Mouse (Mus musculus) lung, embryonic 15.5 days (tissue): ENCODE data around the gene Npc2. TPM values are rescaled to one million over a fixed set of nuclear protein-coding genes. Genes with fewer than 3 reads are reported as not detected.

Source experiments
- ATAC-seq: fragments of 200-750 bp; cut with Nextera tagmentation; 2 replicates; pipeline ENCODE4 v1.8.0; 2017; ENCODE audit warnings: moderate number of reproducible peaks, borderline replicate concordance; ENCODE audit not compliant: low FRiP score, low TSS enrichment; ENCODE audit errors: extremely low read depth
- H3K27ac ChIP-seq: fragments of 300-500 bp; sonication (generic); 2 replicates; pipeline ENCODE4 v1.5.1; 2015; ENCODE audit warnings: moderate library complexity, mild to moderate bottlenecking, inconsistent platforms
- H3K27me3 ChIP-seq: fragments of 300-500 bp; sonication (generic); 2 replicates; pipeline ENCODE4 v1.6.1; 2015; ENCODE audit warnings: inconsistent platforms
- H3K36me3 ChIP-seq: fragments of 300-500 bp; sonication (generic); 2 replicates; pipeline ENCODE4 v1.6.1; 2015; ENCODE audit warnings: inconsistent platforms
- H3K4me1 ChIP-seq: fragments of 300-500 bp; sonication (generic); 2 replicates; pipeline ENCODE4 v1.6.1; 2015; ENCODE audit warnings: inconsistent platforms
- H3K4me2 ChIP-seq: fragments of 300-500 bp; sonication (generic); 2 replicates; pipeline ENCODE4 v1.6.1; 2015; ENCODE audit warnings: inconsistent platforms, mild to moderate bottlenecking, moderate library complexity
- H3K4me3 ChIP-seq: fragments of 300-500 bp; sonication (generic); 2 replicates; pipeline ENCODE4 v1.5.1; 2015; ENCODE audit warnings: mild to moderate bottlenecking, inconsistent platforms
- H3K9ac ChIP-seq: fragments of 300-500 bp; sonication (generic); 2 replicates; pipeline ENCODE4 v1.6.1; 2015; ENCODE audit warnings: inconsistent platforms
- H3K9me3 ChIP-seq: fragments of 300-500 bp; sonication (generic); 2 replicates; pipeline ENCODE4 v1.6.1; 2016; ENCODE audit warnings: inconsistent platforms
- WGBS: fragments of 180-500 bp; shearing (Covaris S2); methylation state at CpG from one replicate; pipeline ENCODE4 v1.1.7; 2015; 5-methylcytosine and 5-hydroxymethylcytosine counted together
- polyA plus RNA-seq: library from polyadenylated mRNA; unstranded; fragments of >200 nt; fragmentation: Nextera tagmentation; extraction: Ambion mirVana; gene quantifications from 2 replicates; pipeline ENCODE4 v1.2.1, GENCODE M21; 2015

Npc2 gene
- polyA plus RNA-seq, 1 experiment from 2014 or later = 162 TPM

DNA sequence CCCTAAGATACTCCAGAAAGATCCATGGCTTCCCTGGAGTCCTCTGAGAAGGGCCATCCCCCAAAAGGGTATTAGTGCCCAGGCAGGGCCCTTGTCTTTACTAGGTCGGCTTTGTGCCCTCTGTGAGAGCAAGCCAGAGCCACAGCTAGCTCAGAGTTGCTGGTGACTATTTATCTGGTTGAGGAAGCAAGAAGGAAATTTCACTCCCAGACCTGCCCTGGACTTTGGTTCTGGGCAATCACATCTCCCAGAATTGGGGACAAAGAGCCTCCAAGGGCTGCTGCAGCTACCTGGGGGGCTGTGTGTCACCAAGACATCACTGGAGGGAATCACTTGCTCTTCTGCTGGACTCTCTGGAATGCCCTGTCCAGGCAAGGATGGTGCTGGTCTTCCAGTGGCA is 33.1 kb upstream of the Npc2 start:
- Histone ChIP-seq H3K27ac (peak overlapping the region; percentile 91), H3K4me1 (peaks cover 33% of the 10 kb centered on the region), H3K9me3 (no peaks in the 10 kb centered on the region), H3K36me3 (no peaks in the 10 kb centered on the region), H3K4me2 (no peak overlapping the region), H3K27me3 (no peaks in the 10 kb centered on the region), H3K9ac (no peak overlapping the region), H3K4me3 (no peak overlapping the region)
- 74% methylated on average over 1 of the region's 1 CpGs for WGBS
- peak; percentile 5; the same call in 1 of the 2 replicates for ATAC-seq

DNA sequence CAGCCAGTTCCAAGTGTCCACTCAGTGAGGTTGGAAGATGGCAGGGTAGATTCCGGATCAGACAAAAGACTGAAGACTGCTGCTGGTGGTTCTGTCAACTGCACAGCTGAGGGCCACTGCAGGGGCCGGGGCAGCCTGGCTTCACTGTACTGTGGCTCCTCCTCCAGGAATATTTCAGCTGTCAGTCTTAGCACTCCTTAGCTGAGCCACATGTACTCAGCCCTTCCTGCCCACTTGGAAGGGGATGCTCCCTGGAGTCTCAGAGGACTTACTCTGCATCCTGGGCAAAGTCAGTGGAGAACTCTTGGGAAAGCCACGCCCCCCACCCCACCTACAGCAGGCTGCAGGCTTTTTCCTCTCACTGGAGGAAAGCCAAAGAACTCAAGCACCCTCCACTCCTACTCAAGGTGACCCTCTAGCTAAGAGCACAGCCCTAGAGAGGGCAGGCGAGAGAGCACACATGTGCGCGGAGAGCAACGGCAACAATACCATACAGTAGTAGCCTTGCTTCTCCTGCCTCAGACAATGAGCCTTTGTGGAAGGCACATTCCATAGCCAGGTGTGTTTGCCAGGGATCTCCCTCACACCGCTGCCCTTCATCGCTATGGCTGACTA is 32.4 kb upstream of the Npc2 start:
- Histone ChIP-seq H3K27me3 (no peaks in the 10 kb centered on the region), H3K4me3 (no peak overlapping the region), H3K9me3 (no peaks in the 10 kb centered on the region), H3K4me2 (no peak overlapping the region), H3K4me1 (peaks cover 38% of the 10 kb centered on the region), H3K36me3 (no peaks in the 10 kb centered on the region), H3K9ac (no peak overlapping the region), H3K27ac (peak overlapping the region; percentile 91)
- 49% methylated on average over 9 of the region's 9 CpGs for WGBS
- peak; percentile 93 for ATAC-seq

DNA sequence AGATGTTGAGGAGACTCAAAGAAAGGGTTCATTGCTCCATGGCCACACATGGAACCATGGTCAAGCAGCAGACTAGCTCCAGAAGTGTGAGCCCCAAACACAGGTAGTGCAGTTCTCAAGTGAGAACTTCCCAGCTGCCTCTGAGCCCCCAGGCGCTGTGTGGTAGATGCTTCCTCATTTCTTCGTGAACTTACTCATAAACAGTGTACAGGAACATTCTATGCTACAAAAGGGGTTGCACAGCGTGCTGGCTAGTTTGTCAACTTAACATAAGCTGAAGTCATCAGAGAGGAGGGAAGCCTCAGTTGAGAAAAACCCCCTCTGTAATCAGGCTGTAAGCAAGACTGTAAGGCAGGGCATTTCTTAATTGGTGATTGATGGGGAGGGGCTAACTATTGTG is 29.7 kb upstream of the Npc2 start:
- WGBS = 88% methylated on average over 3 of the region's 3 CpGs
- H3K4me3 ChIP-seq = no peak overlapping the region
- H3K36me3 ChIP-seq = no peaks in the 10 kb centered on the region
- ATAC-seq = no peak
- no peak overlapping the region for H3K9ac ChIP-seq
- H3K4me2 ChIP-seq = no peak overlapping the region
- peak overlapping the region; percentile 38; the same call in 1 of the 2 replicates for H3K27ac ChIP-seq
- H3K9me3 ChIP-seq = no peaks in the 10 kb centered on the region
- peaks cover 38% of the 10 kb centered on the region for H3K4me1 ChIP-seq
- H3K27me3 ChIP-seq = no peaks in the 10 kb centered on the region

DNA sequence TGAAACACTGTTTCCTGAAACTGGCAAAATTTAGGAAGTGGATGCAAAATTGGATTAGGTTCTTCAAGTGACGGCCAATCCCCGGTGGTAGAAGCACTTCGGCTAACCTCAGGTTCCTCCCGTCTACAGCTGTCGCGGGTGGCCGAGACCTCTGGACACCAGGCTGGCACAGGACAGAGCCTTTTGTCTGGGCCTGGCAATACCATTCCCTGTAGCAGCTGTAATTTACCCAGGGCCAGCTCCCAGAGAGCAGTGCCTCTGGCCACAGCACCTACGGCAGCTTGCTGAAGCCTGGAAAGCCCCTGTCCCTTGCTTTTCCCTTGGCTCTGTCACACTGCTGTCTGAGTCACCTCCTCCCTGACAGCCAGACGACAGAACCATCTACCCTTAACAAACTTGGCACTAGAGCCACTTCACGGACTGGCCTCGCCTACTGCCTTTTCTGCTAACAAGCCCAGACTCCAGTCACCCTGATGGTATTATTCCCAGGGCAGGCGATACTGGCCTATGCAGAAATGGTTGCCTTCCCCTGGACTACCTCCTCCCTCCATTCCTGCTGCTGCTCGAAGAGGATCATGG is 28.7 kb upstream of the Npc2 start:
- Histone ChIP-seq H3K27ac (peak overlapping the region; percentile 38), H3K9ac (no peak overlapping the region), H3K36me3 (no peaks in the 10 kb centered on the region), H3K27me3 (no peaks in the 10 kb centered on the region), H3K4me1 (peaks cover 28% of the 10 kb centered on the region), H3K4me3 (no peak overlapping the region), H3K9me3 (no peaks in the 10 kb centered on the region), H3K4me2 (no peak overlapping the region)
- ATAC-seq = no peak
- 74% methylated on average over 13 of the region's 13 CpGs for WGBS

DNA sequence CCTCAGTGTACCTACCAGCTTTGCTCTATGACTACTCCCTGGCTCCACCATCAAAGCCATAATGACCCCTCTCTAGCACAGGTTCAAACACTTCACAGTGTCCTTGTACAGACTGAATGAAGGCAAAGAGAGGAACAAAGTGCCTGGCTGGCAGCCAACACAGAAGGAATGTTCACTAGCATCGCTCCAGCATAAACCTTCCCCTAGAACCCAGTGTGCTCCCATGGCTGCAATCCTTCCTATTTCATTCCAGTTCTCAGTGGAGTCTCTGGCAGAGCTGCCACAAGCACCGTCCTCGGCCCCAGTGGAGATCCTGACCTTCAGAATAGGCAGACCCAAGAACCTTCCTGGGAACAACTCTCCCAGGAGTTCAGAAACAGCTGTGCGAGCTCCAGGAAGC is 27.5 kb upstream of the Npc2 start:
- no peaks in the 10 kb centered on the region for H3K9me3 ChIP-seq
- 25% methylated on average over 4 of the region's 4 CpGs for WGBS

GRCm38 (mm10) chr12:84799086-84799485 is 26.1 kb upstream of the Npc2 start:
- Histone ChIP-seq H3K4me2 (no peak overlapping the region), H3K27me3 (no peaks in the 10 kb centered on the region)
- ATAC-seq = no peak

More for the DNA sequence above, 27.5 kb upstream of the Npc2 start:
- peak; percentile 50 for ATAC-seq
- Histone ChIP-seq H3K36me3 (no peaks in the 10 kb centered on the region), H3K4me2 (no peak overlapping the region), H3K4me3 (no peak overlapping the region), H3K27me3 (no peaks in the 10 kb centered on the region), H3K27ac (peak overlapping the region; percentile 85), H3K9ac (no peak overlapping the region), H3K4me1 (peaks cover 21% of the 10 kb centered on the region)

DNA sequence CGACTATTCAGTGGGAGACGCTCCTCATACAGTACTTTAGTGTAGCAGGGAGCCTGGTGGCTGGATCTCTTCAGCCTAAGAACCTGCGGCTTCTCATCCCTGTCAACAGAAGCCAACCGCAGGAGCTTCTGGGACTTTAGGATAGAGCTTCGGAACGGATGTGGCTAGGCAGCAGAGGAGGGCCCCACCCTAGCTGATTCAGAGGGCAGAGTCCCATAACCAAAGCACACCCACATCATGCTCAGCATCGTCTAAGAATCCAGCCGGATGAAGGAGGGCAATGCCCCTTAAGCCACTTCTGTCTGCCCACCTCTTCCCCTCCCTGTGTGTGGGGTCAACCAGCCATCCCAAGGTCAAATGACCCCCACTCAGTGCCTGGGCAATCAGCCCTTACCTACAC is 21.7 kb upstream of the Npc2 start:
- no peaks in the 10 kb centered on the region for H3K27me3 ChIP-seq

More at GRCm38 (mm10) chr12:84799086-84799485, 26.1 kb upstream of the Npc2 start:
- no peak overlapping the region for H3K9ac ChIP-seq
- no peaks in the 10 kb centered on the region for H3K36me3 ChIP-seq
- H3K27ac ChIP-seq = no peak overlapping the region
- peaks cover 19% of the 10 kb centered on the region for H3K4me1 ChIP-seq
- no peak overlapping the region for H3K4me3 ChIP-seq
- WGBS = 91% methylated on average over 13 of the region's 13 CpGs
- no peaks in the 10 kb centered on the region for H3K9me3 ChIP-seq

GRCm38 (mm10) chr12:84792629-84793028 is 19.7 kb upstream of the Npc2 start:
- no peak overlapping the region for H3K4me3 ChIP-seq
- peaks cover 4% of the 10 kb centered on the region; the same call in 1 of the 2 replicates for H3K4me1 ChIP-seq
- H3K4me2 ChIP-seq = no peak overlapping the region
- no peak overlapping the region for H3K9ac ChIP-seq
- no peak for ATAC-seq
- no peak overlapping the region for H3K27ac ChIP-seq
- no peaks in the 10 kb centered on the region for H3K36me3 ChIP-seq
- WGBS = 81% methylated on average over 4 of the region's 4 CpGs
- no peaks in the 10 kb centered on the region for H3K9me3 ChIP-seq
- 0 out of 2 replicates have a peak, but pooled peaks cover 3% of the 10 kb centered on the region for H3K27me3 ChIP-seq

More for the DNA sequence above, 21.7 kb upstream of the Npc2 start:
- Histone ChIP-seq H3K4me3 (no peak overlapping the region), H3K27ac (no peak overlapping the region), H3K36me3 (no peaks in the 10 kb centered on the region), H3K9ac (no peak overlapping the region), H3K4me1 (peaks cover 4% of the 10 kb centered on the region; the same call in 1 of the 2 replicates), H3K9me3 (no peaks in the 10 kb centered on the region), H3K4me2 (no peak overlapping the region)
- ATAC-seq = no peak
- 82% methylated on average over 8 of the region's 8 CpGs for WGBS

DNA sequence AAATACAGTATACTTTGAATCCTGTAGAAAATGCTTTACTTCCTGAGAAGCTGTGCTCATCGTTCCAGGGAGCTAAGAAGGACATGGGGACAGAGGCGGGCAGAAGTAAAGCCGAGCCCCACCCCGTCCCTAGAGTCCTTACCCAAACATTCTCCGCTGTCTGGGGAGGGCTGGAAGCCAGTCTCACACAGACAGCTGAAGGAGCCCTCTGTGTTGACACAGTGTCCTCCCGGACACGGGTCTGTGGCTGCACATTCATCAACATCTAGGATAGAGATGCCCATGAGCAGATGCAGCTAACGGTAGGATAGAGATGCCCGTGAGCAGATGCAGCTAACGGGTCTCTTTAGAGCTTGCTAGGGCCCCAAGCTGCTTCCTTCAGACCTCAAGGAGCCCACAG is 17.9 kb upstream of the Npc2 start:
- H3K4me3 ChIP-seq = no peak overlapping the region
- no peak overlapping the region for H3K27ac ChIP-seq
- H3K36me3 ChIP-seq = no peaks in the 10 kb centered on the region
- H3K4me2 ChIP-seq = no peak overlapping the region
- H3K9ac ChIP-seq = no peak overlapping the region
- no peaks in the 10 kb centered on the region for H3K9me3 ChIP-seq
- 0 out of 2 replicates have a peak, but pooled peaks cover 3% of the 10 kb centered on the region for H3K27me3 ChIP-seq
- ATAC-seq = peak; percentile 52; the same call in 1 of the 2 replicates
- peaks cover 17% of the 10 kb centered on the region; the same call in 1 of the 2 replicates for H3K4me1 ChIP-seq
- WGBS = 30% methylated on average over 10 of the region's 10 CpGs

DNA sequence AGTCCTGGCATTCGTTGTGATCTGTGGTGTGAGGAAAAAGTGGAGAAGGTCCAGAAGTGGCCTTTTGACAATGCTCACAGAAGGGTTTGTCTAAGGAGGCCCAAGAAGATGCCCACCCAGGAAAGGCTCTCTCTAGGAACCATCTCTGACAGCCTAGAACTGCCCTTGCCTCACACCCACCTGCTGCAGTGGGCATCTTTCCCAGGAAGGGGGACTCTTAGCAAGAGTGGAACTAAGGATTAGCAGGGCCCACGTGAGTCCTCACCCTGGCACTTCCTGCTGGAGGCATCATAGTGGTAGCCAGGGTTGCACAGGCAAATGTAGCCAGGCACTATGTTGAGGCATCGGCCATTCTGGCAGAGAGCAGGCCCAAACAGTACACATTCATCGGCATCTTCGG is 13.1 kb upstream of the Npc2 start:
- Histone ChIP-seq H3K9me3 (no peaks in the 10 kb centered on the region), H3K27me3 (0 out of 2 replicates have a peak, but pooled peaks cover 3% of the 10 kb centered on the region), H3K4me1 (peaks cover 29% of the 10 kb centered on the region), H3K9ac (no peak overlapping the region), H3K36me3 (no peaks in the 10 kb centered on the region), H3K4me3 (no peak overlapping the region), H3K27ac (no peak overlapping the region), H3K4me2 (no peak overlapping the region)
- 61% methylated on average over 5 of the region's 5 CpGs for WGBS
- no peak for ATAC-seq

DNA sequence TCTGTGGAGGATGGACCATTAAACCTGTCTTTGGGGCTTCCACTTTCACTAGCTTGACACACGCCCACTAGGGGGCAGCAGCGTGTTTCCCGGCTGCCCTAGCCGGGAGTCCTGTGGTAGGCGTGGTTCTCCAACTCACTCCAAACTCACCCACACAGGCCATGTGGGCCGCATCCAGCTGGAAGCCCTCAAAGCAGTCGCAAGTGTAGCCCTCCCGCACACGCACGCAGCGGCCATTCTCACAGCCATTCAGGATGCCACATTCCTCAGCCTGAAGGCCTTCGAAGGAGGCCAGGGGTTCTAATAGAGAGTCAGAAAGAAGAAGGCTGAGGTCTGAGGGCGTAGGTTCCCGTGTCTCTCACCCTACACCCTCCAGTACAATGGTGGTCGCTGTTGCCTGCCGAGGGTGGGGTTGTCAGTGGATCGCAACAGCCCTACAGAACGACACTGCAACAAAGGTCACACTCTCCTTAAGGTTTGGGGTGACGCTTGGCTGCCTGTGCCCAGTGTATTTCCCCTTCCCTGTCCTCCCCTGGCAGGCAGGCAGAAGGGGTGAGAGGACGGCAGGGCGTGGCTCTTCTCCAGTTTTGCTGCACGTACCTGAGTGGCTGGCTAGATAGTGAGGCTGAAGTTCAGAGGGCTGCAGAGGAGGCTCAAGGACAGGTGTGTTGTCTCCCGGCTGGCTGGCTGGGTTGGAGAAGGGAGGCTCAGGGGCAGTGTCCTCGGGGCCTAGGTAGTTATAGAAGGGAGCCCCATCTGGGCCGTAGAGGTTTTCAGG is 11.8 kb upstream of the Npc2 start:
- Histone ChIP-seq H3K4me3 (no peak overlapping the region), H3K27me3 (0 out of 2 replicates have a peak, but pooled peaks cover 3% of the 10 kb centered on the region), H3K9me3 (no peaks in the 10 kb centered on the region), H3K4me1 (peaks cover 26% of the 10 kb centered on the region), H3K9ac (no peak overlapping the region), H3K4me2 (peak overlapping the region; percentile 34), H3K27ac (no peak overlapping the region), H3K36me3 (no peaks in the 10 kb centered on the region)
- WGBS = 21% methylated on average over 25 of the region's 25 CpGs
- ATAC-seq = peak; percentile 90

DNA sequence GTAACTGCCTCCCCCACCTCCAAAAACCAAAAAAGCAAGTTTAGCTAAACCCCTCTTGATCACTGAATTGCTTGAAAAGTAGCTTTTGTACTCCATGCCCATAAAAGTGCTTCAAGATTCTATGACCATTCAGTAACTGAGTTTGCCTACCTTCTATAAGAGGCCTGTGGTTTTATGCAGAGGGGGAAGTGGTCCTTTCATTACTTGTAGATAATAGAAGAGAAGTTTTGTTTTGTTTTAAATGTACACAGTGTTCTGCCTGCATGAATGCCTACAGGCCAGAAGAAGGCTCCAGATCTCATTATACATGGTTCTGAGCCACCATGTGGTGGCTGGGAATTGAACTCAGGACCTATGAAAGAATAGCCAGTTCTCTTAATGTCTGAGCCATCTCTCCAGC is 3.3 kb upstream of the Npc2 start:
- Histone ChIP-seq H3K4me1 (peaks cover 25% of the 10 kb centered on the region), H3K27me3 (no peaks in the 10 kb centered on the region), H3K9me3 (no peaks in the 10 kb centered on the region), H3K4me3 (no peak overlapping the region), H3K4me2 (no peak overlapping the region), H3K27ac (no peak overlapping the region; the same call in 1 of the 2 replicates), H3K9ac (no peak overlapping the region), H3K36me3 (no peaks in the 10 kb centered on the region)
- ATAC-seq = no peak
